Mouse (Mus musculus) thymus, postnatal 4 days (tissue): ENCODE measurements at regions not wholly inside any gene's neighbourhood (a gene's known extent, or its start where the extent isn't known, plus 50 kb on each side); places are given as distances from the start of the nearest gene placed in this dataset.
A peak's percentile ranks its signal among the peaks of the same experiment; 100 is the strongest.

ENCODE experiments used
- DNase-seq: peaks from one replicate; pipeline ENCODE4 v3.0.0; 2021

DNA sequence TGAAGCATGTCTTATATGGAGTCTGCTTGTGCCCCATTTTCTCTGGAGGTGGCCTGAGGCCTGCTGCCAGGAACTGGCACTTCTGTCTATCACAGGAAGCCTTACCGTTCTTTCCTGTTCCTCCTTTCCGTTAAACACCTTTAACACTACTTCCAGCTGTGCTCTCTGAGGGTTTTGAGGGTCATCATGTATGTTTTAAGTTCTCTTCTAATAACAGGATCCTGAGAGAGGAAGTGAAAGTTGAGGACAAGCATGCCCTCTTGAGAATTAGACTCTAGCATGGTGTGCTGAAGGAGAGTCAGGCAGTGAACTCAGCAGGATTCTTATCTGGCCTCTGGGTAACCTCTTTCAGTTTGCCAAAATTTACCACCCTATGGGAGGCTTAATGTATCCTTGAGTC is 418.0 kb upstream of the 9430069I07Rik start:
- peak; percentile 17 for DNase-seq

DNA sequence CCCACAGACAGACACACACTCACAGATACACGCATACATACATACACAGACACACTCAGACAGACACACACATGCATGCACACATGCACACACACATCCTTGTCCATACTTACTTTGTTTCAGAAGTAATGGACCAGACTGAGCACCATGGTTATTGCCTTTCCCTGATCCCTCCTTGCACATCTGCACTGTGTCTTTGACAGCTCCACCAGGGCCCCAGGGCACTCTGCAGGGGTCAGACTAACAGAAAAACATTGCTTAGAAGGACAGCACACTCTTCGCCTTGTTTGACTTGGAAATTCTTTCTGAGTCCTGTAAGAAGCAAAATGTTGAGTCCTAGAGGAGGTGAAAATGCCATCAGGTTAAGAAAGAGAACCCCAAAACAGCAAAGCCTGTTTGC is 394.1 kb upstream of the 9430069I07Rik start:
- no peak for DNase-seq

DNA sequence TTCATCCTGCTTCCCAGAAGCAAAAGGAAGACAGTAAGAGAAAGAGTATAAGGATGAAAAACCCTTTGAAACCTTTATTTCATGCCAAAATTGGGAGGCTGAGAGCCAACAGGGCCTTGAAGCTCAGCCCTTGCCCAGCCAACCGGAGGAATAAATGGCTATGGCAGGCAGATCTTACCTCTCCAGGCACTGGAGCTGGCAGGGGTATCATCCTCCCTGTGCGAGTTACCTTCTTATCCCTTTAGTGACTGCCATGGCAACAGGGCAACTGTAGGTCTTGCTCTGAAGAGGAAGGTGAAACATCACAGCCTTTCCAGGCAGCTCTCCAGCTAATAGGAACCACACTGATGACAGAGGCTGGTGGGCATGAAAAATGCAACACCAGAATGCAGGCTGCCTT is 393.3 kb upstream of the 9430069I07Rik start:
- no peak for DNase-seq

GRCm38 (mm10) chr15:34747111-34747510 is 389.4 kb upstream of the 9430069I07Rik start:
- no peak for DNase-seq

DNA sequence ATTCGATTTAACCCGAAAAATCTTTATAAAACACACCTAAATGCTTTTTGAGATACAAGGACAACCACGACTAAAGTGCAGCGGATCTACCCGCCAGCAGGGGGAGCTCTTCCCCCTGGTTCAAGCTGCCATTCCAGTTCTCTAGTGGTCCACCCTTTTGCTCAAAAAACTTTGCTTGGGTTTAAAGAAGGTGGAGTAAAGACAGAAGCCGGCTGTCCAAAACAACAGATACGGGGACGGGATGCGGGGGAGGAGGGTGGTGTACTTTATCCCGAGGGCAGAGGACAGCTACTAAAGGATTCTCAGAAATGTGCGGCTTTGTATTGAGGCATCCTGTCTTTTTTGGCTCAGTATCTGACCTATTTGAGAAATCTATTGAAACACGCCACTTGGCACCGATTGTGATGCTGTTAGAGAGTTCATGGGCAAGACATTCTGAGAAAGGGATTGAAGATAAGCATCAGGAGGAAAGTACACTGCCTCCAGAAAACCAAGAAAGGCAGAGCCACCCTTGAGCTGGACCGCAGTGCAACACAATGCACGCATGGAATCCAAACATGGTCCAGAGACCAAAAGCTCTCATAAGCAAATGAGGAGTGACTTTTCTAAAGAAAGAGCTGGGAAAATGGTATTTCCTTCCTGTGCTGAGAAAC is 385.6 kb upstream of the 9430069I07Rik start:
- DNase-seq, result peak; percentile 81

DNA sequence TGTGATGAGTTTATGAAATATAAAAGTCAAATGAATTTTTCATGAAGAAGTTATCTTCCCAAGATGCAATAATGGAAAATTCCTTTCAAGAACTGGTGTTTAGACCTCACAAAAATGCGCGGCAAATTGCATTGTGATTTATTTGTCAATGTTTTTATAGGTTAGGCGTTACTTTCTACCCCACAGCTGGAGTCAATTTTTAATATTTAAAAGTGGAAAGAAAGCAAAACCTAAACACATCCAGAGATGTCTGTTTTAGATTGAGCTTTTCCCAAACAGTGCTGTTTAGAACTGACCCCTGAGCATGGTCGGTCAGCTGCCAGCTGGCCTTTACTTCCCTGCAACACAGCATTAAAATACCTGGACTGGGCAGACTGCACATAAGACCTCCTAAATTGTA is 383.8 kb upstream of the 9430069I07Rik start:
- DNase-seq, result no peak
